Mouse (Mus musculus): ENCODE data around the gene Polr2e. TPM values are rescaled to one million over a fixed set of nuclear protein-coding genes. Genes with fewer than 3 reads are reported as not detected.
A peak's percentile ranks its signal among the peaks of the same experiment; 100 is the strongest.

Polr2e gene
- total and polyA plus RNA-seq, 2 experiments = 26.4 to 74.6 TPM

- H3K36me3 ChIP-seq (ENCODE audit: control insufficient read depth, insufficient read depth, low read length) = no peaks in the 10 kb centered on the region
- H3K4me1 ChIP-seq (ENCODE audit: control insufficient read depth, insufficient read depth, low read length) = no peaks in the 10 kb centered on the region
- H3K4me3 ChIP-seq (ENCODE audit: insufficient read depth, low read depth, low read length) = peak overlapping the region; percentile 59
- TF ChIP-seq POLR2A (IDR thresholded peaks at IDR 0.05; ENCODE audit: extremely low read depth, insufficient read depth, low read length) (no peak), CTCF (IDR thresholded peaks at IDR 0.05; ENCODE audit: low read depth, low read length) (no peak)
- H3K79me2 ChIP-seq (ENCODE audit: control insufficient read depth, insufficient read depth, low read length) = no peaks in the 10 kb centered on the region
- peak overlapping the region; percentile 29 for H3K27ac ChIP-seq (replicated peaks; ENCODE audit: insufficient read depth, low read depth, low read length)
- WGBS = 44% methylated on average over 3 of the region's 3 CpGs
- DNase-seq (ENCODE audit: extremely low read depth, low read depth, low spot score) = no peak
- peak overlapping the region; percentile 70 for H3K9ac ChIP-seq (ENCODE audit: low read depth, low read length)
- no peaks in the 10 kb centered on the region for H3K27me3 ChIP-seq (ENCODE audit: control insufficient read depth, insufficient read depth, low read length)
Measured at GRCm38 (mm10) chr10:80017361-80017760, 22.2 kb downstream of the Polr2e start.

- peak overlapping the region; percentile 66 for H3K9ac ChIP-seq (ENCODE audit: low read depth, low read length)
- no peaks in the 10 kb centered on the region for H3K36me3 ChIP-seq (ENCODE audit: control insufficient read depth, insufficient read depth, low read length)
- no peaks in the 10 kb centered on the region for H3K27me3 ChIP-seq (ENCODE audit: control insufficient read depth, insufficient read depth, low read length)
- DNase-seq (ENCODE audit: extremely low read depth, low read depth, low spot score) = no peak
- TF ChIP-seq CTCF (IDR thresholded peaks at IDR 0.05; ENCODE audit: low read depth, low read length) = no peak
- TF ChIP-seq POLR2A (IDR thresholded peaks at IDR 0.05; ENCODE audit: extremely low read depth, insufficient read depth, low read length) = no peak
- H3K4me3 ChIP-seq (ENCODE audit: insufficient read depth, low read depth, low read length) = peak overlapping the region; percentile 59
- H3K79me2 ChIP-seq (ENCODE audit: control insufficient read depth, insufficient read depth, low read length) = no peaks in the 10 kb centered on the region
- no peaks in the 10 kb centered on the region for H3K4me1 ChIP-seq (ENCODE audit: control insufficient read depth, insufficient read depth, low read length)
- peak overlapping the region; percentile 17 for H3K27ac ChIP-seq (replicated peaks; ENCODE audit: insufficient read depth, low read depth, low read length)
- WGBS = 76% methylated on average over 10 of the region's 10 CpGs
Measured at GRCm38 (mm10) chr10:80016931-80017330, 22.7 kb downstream of the Polr2e start.

GRCm38 (mm10) chr10:80016511-80016910, 23.1 kb downstream of the Polr2e start, which contains the start of gene Arhgap45:
Gene Arhgap45, plus strand, starts transcription at chr10:80016653.
- peak; percentile 21 for DNase-seq (ENCODE audit: extremely low read depth, low read depth, low spot score)
- no peaks in the 10 kb centered on the region for H3K79me2 ChIP-seq (ENCODE audit: control insufficient read depth, insufficient read depth, low read length)
- H3K27ac ChIP-seq (replicated peaks; ENCODE audit: insufficient read depth, low read depth, low read length) = peak within 1 kb of the TSS; percentile 17
- H3K4me1 ChIP-seq (ENCODE audit: control insufficient read depth, insufficient read depth, low read length) = no peaks in the 10 kb centered on the region
- 60% methylated on average over 11 of the region's 11 CpGs for WGBS
- H3K4me3 ChIP-seq (ENCODE audit: insufficient read depth, low read depth, low read length) = peak within 1 kb of the TSS; percentile 59
- no peaks in the 10 kb centered on the region for H3K27me3 ChIP-seq (ENCODE audit: control insufficient read depth, insufficient read depth, low read length)
- H3K36me3 ChIP-seq (ENCODE audit: control insufficient read depth, insufficient read depth, low read length) = no peaks in the 10 kb centered on the region
- no peak for TF ChIP-seq POLR2A (IDR thresholded peaks at IDR 0.05; ENCODE audit: extremely low read depth, insufficient read depth, low read length)
- TF ChIP-seq CTCF (IDR thresholded peaks at IDR 0.05; ENCODE audit: low read depth, low read length) = no peak
- peak within 1 kb of the TSS; percentile 66 for H3K9ac ChIP-seq (ENCODE audit: low read depth, low read length)

GRCm38 (mm10) chr10:80015583-80015982, 24.0 kb downstream of the Polr2e start:
- 91% methylated on average over 10 of the region's 10 CpGs for WGBS
- H3K36me3 ChIP-seq (ENCODE audit: control insufficient read depth, insufficient read depth, low read length) = no peaks in the 10 kb centered on the region
- no peak overlapping the region for H3K27ac ChIP-seq (replicated peaks; ENCODE audit: insufficient read depth, low read depth, low read length)
- H3K4me3 ChIP-seq (ENCODE audit: insufficient read depth, low read depth, low read length) = no peak overlapping the region
- DNase-seq (ENCODE audit: extremely low read depth, low read depth, low spot score) = no peak
- H3K79me2 ChIP-seq (ENCODE audit: control insufficient read depth, insufficient read depth, low read length) = no peaks in the 10 kb centered on the region
- no peak overlapping the region for H3K9ac ChIP-seq (ENCODE audit: low read depth, low read length)
- no peaks in the 10 kb centered on the region for H3K4me1 ChIP-seq (ENCODE audit: control insufficient read depth, insufficient read depth, low read length)
- no peak for TF ChIP-seq POLR2A (IDR thresholded peaks at IDR 0.05; ENCODE audit: extremely low read depth, insufficient read depth, low read length)
- TF ChIP-seq CTCF (IDR thresholded peaks at IDR 0.05; ENCODE audit: low read depth, low read length) = no peak
- no peaks in the 10 kb centered on the region for H3K27me3 ChIP-seq (ENCODE audit: control insufficient read depth, insufficient read depth, low read length)

- Histone ChIP-seq H3K9ac (ENCODE audit: low read depth, low read length) (no peak overlapping the region), H3K27ac (replicated peaks; ENCODE audit: insufficient read depth, low read depth, low read length) (no peak overlapping the region), H3K4me3 (ENCODE audit: insufficient read depth, low read depth, low read length) (no peak overlapping the region), H3K36me3 (ENCODE audit: control insufficient read depth, insufficient read depth, low read length) (no peaks in the 10 kb centered on the region), H3K27me3 (ENCODE audit: control insufficient read depth, insufficient read depth, low read length) (no peaks in the 10 kb centered on the region), H3K4me1 (ENCODE audit: control insufficient read depth, insufficient read depth, low read length) (no peaks in the 10 kb centered on the region), H3K79me2 (ENCODE audit: control insufficient read depth, insufficient read depth, low read length) (no peaks in the 10 kb centered on the region)
- 40% methylated on average over 28 of the region's 28 CpGs for WGBS
- TF ChIP-seq CTCF (IDR thresholded peaks at IDR 0.05; ENCODE audit: low read depth, low read length) (peak; percentile 28; the same call in 1 of the 2 replicates), POLR2A (IDR thresholded peaks at IDR 0.05; ENCODE audit: extremely low read depth, insufficient read depth, low read length) (no peak)
- DNase-seq (ENCODE audit: extremely low read depth, low read depth, low spot score) = no peak
Measured at GRCm38 (mm10) chr10:80014484-80015290, 24.9 kb downstream of the Polr2e start.

GRCm38 (mm10) chr10:80013609-80014008, 26.0 kb downstream of the Polr2e start:
- Histone ChIP-seq H3K4me3 (ENCODE audit: insufficient read depth, low read depth, low read length) (no peak overlapping the region), H3K27ac (replicated peaks; ENCODE audit: insufficient read depth, low read depth, low read length) (no peak overlapping the region), H3K36me3 (ENCODE audit: control insufficient read depth, insufficient read depth, low read length) (no peaks in the 10 kb centered on the region), H3K27me3 (ENCODE audit: control insufficient read depth, insufficient read depth, low read length) (no peaks in the 10 kb centered on the region), H3K79me2 (ENCODE audit: control insufficient read depth, insufficient read depth, low read length) (no peaks in the 10 kb centered on the region), H3K9ac (ENCODE audit: low read depth, low read length) (no peak overlapping the region), H3K4me1 (ENCODE audit: control insufficient read depth, insufficient read depth, low read length) (no peaks in the 10 kb centered on the region)
- TF ChIP-seq CTCF (IDR thresholded peaks at IDR 0.05; ENCODE audit: low read depth, low read length) = no peak
- no peak for TF ChIP-seq POLR2A (IDR thresholded peaks at IDR 0.05; ENCODE audit: extremely low read depth, insufficient read depth, low read length)
- no peak for DNase-seq (ENCODE audit: extremely low read depth, low read depth, low spot score)
- 51% methylated on average over 25 of the region's 25 CpGs for WGBS
